Mouse (Mus musculus): ENCODE data around the gene Btbd8. TPM values are rescaled to one million over a fixed set of nuclear protein-coding genes. Genes with fewer than 3 reads are reported as not detected.

Gene Btbd8
- polyA plus RNA-seq, 1 experiment from 2014 or later, result 3.8 TPM

- WGBS, result 82% methylated on average over 6 of the region's 6 CpGs
- no peak for ATAC-seq (ENCODE audit: insufficient number of reproducible peaks, insufficient read depth, low FRiP score, low read depth)
- no peaks in the 10 kb centered on the region for H3K36me3 ChIP-seq (ENCODE audit: control insufficient read depth, insufficient read depth, low read length)
Observed at GRCm38 (mm10) chr5:107521386-107521785, 83.6 kb downstream of the Btbd8 start.

GRCm38 (mm10) chr5:107521897-107522296 lies 84.1 kb downstream of the Btbd8 start:
- no peak overlapping the region for H3K9ac ChIP-seq (ENCODE audit: low read length)
- 55% methylated on average over 7 of the region's 7 CpGs for WGBS
- H3K4me1 ChIP-seq (ENCODE audit: control insufficient read depth in 2 of 2, insufficient read depth in 2 of 2, low read length in 2 of 2), result no peaks in the 10 kb centered on the region; a peak in 1 of 4 replicates
- H3K4me2 ChIP-seq (ENCODE audit: low read length), result no peak overlapping the region; the same call in 1 of the 2 replicates
- H3K36me3 ChIP-seq (ENCODE audit: control insufficient read depth, insufficient read depth, low read length), result no peaks in the 10 kb centered on the region
- no peak overlapping the region for H3K4me3 ChIP-seq (ENCODE audit: control insufficient read depth in 1 of 2, insufficient read depth in 1 of 2, low read depth in 1 of 2, low read length in 2 of 2)
- H3K27me3 ChIP-seq (ENCODE audit: control insufficient read depth, insufficient read depth, low read length), result no peaks in the 10 kb centered on the region
- ATAC-seq (ENCODE audit: insufficient number of reproducible peaks, insufficient read depth, low FRiP score, low read depth), result no peak
- H3K9me3 ChIP-seq (ENCODE audit: control insufficient read depth, low read length), result no peaks in the 10 kb centered on the region
- no peak overlapping the region for H3K27ac ChIP-seq (replicated peaks in 1 of 2; ENCODE audit: control insufficient read depth in 1 of 2, insufficient read depth in 1 of 2, low read depth in 2 of 2, low read length in 2 of 2)

More at GRCm38 (mm10) chr5:107521386-107521785, 83.6 kb downstream of the Btbd8 start:
- H3K4me1 ChIP-seq (ENCODE audit: control insufficient read depth in 2 of 2, insufficient read depth in 2 of 2, low read length in 2 of 2), result no peaks in the 10 kb centered on the region; a peak in 1 of 4 replicates
- no peak overlapping the region for H3K9ac ChIP-seq (ENCODE audit: low read length)
- no peaks in the 10 kb centered on the region for H3K9me3 ChIP-seq (ENCODE audit: control insufficient read depth, low read length)
- H3K4me2 ChIP-seq (ENCODE audit: low read length), result no peak overlapping the region
- no peak overlapping the region for H3K27ac ChIP-seq (replicated peaks in 1 of 2; ENCODE audit: control insufficient read depth in 1 of 2, insufficient read depth in 1 of 2, low read depth in 2 of 2, low read length in 2 of 2)
- H3K27me3 ChIP-seq (ENCODE audit: control insufficient read depth, insufficient read depth, low read length), result no peaks in the 10 kb centered on the region
- no peak overlapping the region for H3K4me3 ChIP-seq (ENCODE audit: control insufficient read depth in 1 of 2, insufficient read depth in 1 of 2, low read depth in 1 of 2, low read length in 2 of 2)

GRCm38 (mm10) chr5:107524281-107524680 lies 86.5 kb downstream of the Btbd8 start:
- no peak for ATAC-seq (ENCODE audit: insufficient number of reproducible peaks, insufficient read depth, low FRiP score, low read depth)
- WGBS, result 76% methylated on average over 10 of the region's 10 CpGs
- no peaks in the 10 kb centered on the region for H3K27me3 ChIP-seq (ENCODE audit: control insufficient read depth, insufficient read depth, low read length)
- no peak overlapping the region for H3K9ac ChIP-seq (ENCODE audit: low read length)
- H3K4me1 ChIP-seq (ENCODE audit: control insufficient read depth in 2 of 2, insufficient read depth in 2 of 2, low read length in 2 of 2), result no peaks in the 10 kb centered on the region; a peak in 1 of 4 replicates
- H3K4me2 ChIP-seq (ENCODE audit: low read length), result no peak overlapping the region
- no peaks in the 10 kb centered on the region for H3K9me3 ChIP-seq (ENCODE audit: control insufficient read depth, low read length)
- H3K4me3 ChIP-seq (ENCODE audit: control insufficient read depth in 1 of 2, insufficient read depth in 1 of 2, low read depth in 1 of 2, low read length in 2 of 2), result no peak overlapping the region
- H3K27ac ChIP-seq (replicated peaks in 1 of 2; ENCODE audit: control insufficient read depth in 1 of 2, insufficient read depth in 1 of 2, low read depth in 2 of 2, low read length in 2 of 2), result no peak overlapping the region
- H3K36me3 ChIP-seq (ENCODE audit: control insufficient read depth, insufficient read depth, low read length), result no peaks in the 10 kb centered on the region

DNA sequence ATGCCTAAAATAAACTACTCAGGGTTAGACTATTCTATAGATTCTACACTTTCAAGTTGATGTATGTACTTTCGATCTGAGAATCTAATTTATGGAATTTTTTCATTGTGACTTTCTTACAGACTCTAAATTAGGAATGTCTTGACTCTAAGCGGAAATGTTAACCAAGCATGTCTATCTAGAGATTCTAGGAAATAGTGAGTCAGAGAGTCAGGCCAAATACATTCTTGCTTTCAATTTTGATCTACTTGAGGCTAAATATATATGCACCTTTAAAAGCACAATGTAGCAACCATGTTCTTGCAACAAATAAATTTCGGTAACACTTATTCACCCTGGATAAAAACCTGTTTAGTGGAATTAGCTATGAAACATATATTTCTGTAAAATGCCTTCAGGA lies 91.1 kb downstream of the Btbd8 start:
- no peak for ATAC-seq (ENCODE audit: insufficient number of reproducible peaks, insufficient read depth, low FRiP score, low read depth)
- WGBS, result 78% methylated on average over 3 of the region's 3 CpGs
- H3K36me3 ChIP-seq (ENCODE audit: control insufficient read depth, insufficient read depth, low read length), result no peaks in the 10 kb centered on the region
- no peak overlapping the region for H3K9ac ChIP-seq (ENCODE audit: low read length)
- no peak overlapping the region for H3K4me2 ChIP-seq (ENCODE audit: low read length)
- no peaks in the 10 kb centered on the region for H3K27me3 ChIP-seq (ENCODE audit: control insufficient read depth, insufficient read depth, low read length)
- no peaks in the 10 kb centered on the region for H3K4me1 ChIP-seq (ENCODE audit: control insufficient read depth in 2 of 2, insufficient read depth in 2 of 2, low read length in 2 of 2)
- H3K4me3 ChIP-seq (ENCODE audit: control insufficient read depth in 1 of 2, insufficient read depth in 1 of 2, low read depth in 1 of 2, low read length in 2 of 2), result no peak overlapping the region
- H3K27ac ChIP-seq (replicated peaks in 1 of 2; ENCODE audit: control insufficient read depth in 1 of 2, insufficient read depth in 1 of 2, low read depth in 2 of 2, low read length in 2 of 2), result no peak overlapping the region
- H3K9me3 ChIP-seq (ENCODE audit: control insufficient read depth, low read length), result no peaks in the 10 kb centered on the region

DNA sequence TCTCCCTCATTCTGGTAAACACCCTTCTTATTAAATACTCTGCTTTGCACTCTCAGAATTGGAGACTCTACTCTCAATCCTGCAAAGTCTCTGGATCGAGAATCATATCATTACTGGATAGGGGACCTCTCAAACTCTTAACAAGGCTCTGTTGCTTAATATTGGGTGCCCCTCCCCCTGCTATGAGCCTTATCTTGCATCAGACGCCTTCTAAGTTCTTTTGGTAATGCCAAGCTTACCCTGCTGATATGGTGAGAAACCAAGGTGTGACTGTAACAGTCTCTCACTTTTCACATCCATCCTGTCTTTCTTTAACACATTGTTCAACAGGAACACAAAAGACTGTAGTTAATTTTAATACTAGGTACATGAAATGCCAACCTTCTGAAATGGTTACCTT lies 95.8 kb downstream of the Btbd8 start:
- no peak overlapping the region for H3K9ac ChIP-seq (ENCODE audit: low read length)
- WGBS, result 49% methylated on average over 2 of the region's 2 CpGs
- H3K36me3 ChIP-seq (ENCODE audit: control insufficient read depth, insufficient read depth, low read length), result no peaks in the 10 kb centered on the region
- no peak overlapping the region for H3K4me2 ChIP-seq (ENCODE audit: low read length)
- H3K4me3 ChIP-seq (ENCODE audit: control insufficient read depth in 1 of 2, insufficient read depth in 1 of 2, low read depth in 1 of 2, low read length in 2 of 2), result no peak overlapping the region
- H3K27ac ChIP-seq (replicated peaks in 1 of 2; ENCODE audit: control insufficient read depth in 1 of 2, insufficient read depth in 1 of 2, low read depth in 2 of 2, low read length in 2 of 2), result no peak overlapping the region
- ATAC-seq (ENCODE audit: insufficient number of reproducible peaks, insufficient read depth, low FRiP score, low read depth), result no peak
- no peaks in the 10 kb centered on the region for H3K9me3 ChIP-seq (ENCODE audit: control insufficient read depth, low read length)
- no peaks in the 10 kb centered on the region for H3K4me1 ChIP-seq (ENCODE audit: control insufficient read depth in 2 of 2, insufficient read depth in 2 of 2, low read length in 2 of 2)
- no peaks in the 10 kb centered on the region for H3K27me3 ChIP-seq (ENCODE audit: control insufficient read depth, insufficient read depth, low read length)

GRCm38 (mm10) chr5:107534581-107534980 lies 96.8 kb downstream of the Btbd8 start, which contains the start of gene 1700028K03Rik:
Gene 1700028K03Rik, plus strand, starts transcription at chr5:107534709.
- no peaks in the 10 kb centered on the region for H3K4me1 ChIP-seq (ENCODE audit: control insufficient read depth in 2 of 2, insufficient read depth in 2 of 2, low read length in 2 of 2)
- no peak within 1 kb of the TSS for H3K9ac ChIP-seq (ENCODE audit: low read length)
- 59% methylated on average over 15 of the region's 15 CpGs for WGBS
- H3K27me3 ChIP-seq (ENCODE audit: control insufficient read depth, insufficient read depth, low read length), result no peaks in the 10 kb centered on the region
- ATAC-seq (ENCODE audit: insufficient number of reproducible peaks, insufficient read depth, low FRiP score, low read depth), result no peak
- H3K36me3 ChIP-seq (ENCODE audit: control insufficient read depth, insufficient read depth, low read length), result no peaks in the 10 kb centered on the region
- no peak within 1 kb of the TSS for H3K27ac ChIP-seq (replicated peaks in 1 of 2; ENCODE audit: control insufficient read depth in 1 of 2, insufficient read depth in 1 of 2, low read depth in 2 of 2, low read length in 2 of 2)
- no peaks in the 10 kb centered on the region for H3K9me3 ChIP-seq (ENCODE audit: control insufficient read depth, low read length)
- no peak within 1 kb of the TSS for H3K4me2 ChIP-seq (ENCODE audit: low read length)
- no peak within 1 kb of the TSS for H3K4me3 ChIP-seq (ENCODE audit: control insufficient read depth in 1 of 2, insufficient read depth in 1 of 2, low read depth in 1 of 2, low read length in 2 of 2)

GRCm38 (mm10) chr5:107541696-107542095 lies 103.9 kb downstream of the Btbd8 start:
- H3K4me3 ChIP-seq (ENCODE audit: control insufficient read depth in 1 of 2, insufficient read depth in 1 of 2, low read depth in 1 of 2, low read length in 2 of 2), result no peak overlapping the region
- no peaks in the 10 kb centered on the region for H3K27me3 ChIP-seq (ENCODE audit: control insufficient read depth, insufficient read depth, low read length)
- no peak overlapping the region for H3K27ac ChIP-seq (replicated peaks in 1 of 2; ENCODE audit: control insufficient read depth in 1 of 2, insufficient read depth in 1 of 2, low read depth in 2 of 2, low read length in 2 of 2)
- H3K4me2 ChIP-seq (ENCODE audit: low read length), result no peak overlapping the region
- ATAC-seq (ENCODE audit: insufficient number of reproducible peaks, insufficient read depth, low FRiP score, low read depth), result no peak
- H3K9ac ChIP-seq (ENCODE audit: low read length), result no peak overlapping the region
- WGBS, result 46% methylated on average over 7 of the region's 7 CpGs
- H3K4me1 ChIP-seq (ENCODE audit: control insufficient read depth in 2 of 2, insufficient read depth in 2 of 2, low read length in 2 of 2), result peaks cover 0 to 2% of the 10 kb centered on the region in 2 experiments; a peak in 1 of 4 replicates
- H3K36me3 ChIP-seq (ENCODE audit: control insufficient read depth, insufficient read depth, low read length), result no peaks in the 10 kb centered on the region
- no peaks in the 10 kb centered on the region for H3K9me3 ChIP-seq (ENCODE audit: control insufficient read depth, low read length)

DNA sequence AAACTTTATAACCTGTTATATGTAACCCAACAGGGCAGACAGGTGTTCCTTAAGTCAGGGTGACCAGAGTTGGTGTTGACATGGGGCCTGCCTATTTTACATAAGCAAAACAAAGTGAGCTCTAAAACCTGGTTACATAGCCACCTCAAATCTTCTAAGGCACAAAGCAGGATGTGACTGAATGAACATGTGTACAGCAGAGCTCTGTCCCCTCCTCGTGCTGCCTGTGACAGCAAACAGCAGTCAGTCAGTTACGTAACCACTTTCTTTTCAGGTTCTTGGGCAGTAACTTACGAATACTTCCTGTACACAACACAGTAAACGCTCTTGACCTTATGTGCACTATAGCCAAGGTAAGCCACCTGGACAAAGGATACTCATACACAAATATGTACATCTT lies 108.1 kb downstream of the Btbd8 start:
- Histone ChIP-seq H3K9me3 (ENCODE audit: control insufficient read depth, low read length) (no peaks in the 10 kb centered on the region), H3K36me3 (ENCODE audit: control insufficient read depth, insufficient read depth, low read length) (peaks cover 25% of the 10 kb centered on the region), H3K4me1 (ENCODE audit: control insufficient read depth in 2 of 2, insufficient read depth in 2 of 2, low read length in 2 of 2) (peaks cover 0 to 2% of the 10 kb centered on the region in 2 experiments; a peak in 1 of 4 replicates), H3K27ac (replicated peaks in 1 of 2; ENCODE audit: control insufficient read depth in 1 of 2, insufficient read depth in 1 of 2, low read depth in 2 of 2, low read length in 2 of 2) (no peak overlapping the region), H3K4me3 (ENCODE audit: control insufficient read depth in 1 of 2, insufficient read depth in 1 of 2, low read depth in 1 of 2, low read length in 2 of 2) (no peak overlapping the region), H3K9ac (ENCODE audit: low read length) (no peak overlapping the region), H3K4me2 (ENCODE audit: low read length) (no peak overlapping the region), H3K27me3 (ENCODE audit: control insufficient read depth, insufficient read depth, low read length) (no peaks in the 10 kb centered on the region)
- WGBS, result 83% methylated on average over 4 of the region's 4 CpGs
- no peak for ATAC-seq (ENCODE audit: insufficient number of reproducible peaks, insufficient read depth, low FRiP score, low read depth)

Measured in heart, embryonic 14.5 days (tissue).